12 mouse cellular contexts compared by ENCODE assay signal in the genomic region with DNA sequence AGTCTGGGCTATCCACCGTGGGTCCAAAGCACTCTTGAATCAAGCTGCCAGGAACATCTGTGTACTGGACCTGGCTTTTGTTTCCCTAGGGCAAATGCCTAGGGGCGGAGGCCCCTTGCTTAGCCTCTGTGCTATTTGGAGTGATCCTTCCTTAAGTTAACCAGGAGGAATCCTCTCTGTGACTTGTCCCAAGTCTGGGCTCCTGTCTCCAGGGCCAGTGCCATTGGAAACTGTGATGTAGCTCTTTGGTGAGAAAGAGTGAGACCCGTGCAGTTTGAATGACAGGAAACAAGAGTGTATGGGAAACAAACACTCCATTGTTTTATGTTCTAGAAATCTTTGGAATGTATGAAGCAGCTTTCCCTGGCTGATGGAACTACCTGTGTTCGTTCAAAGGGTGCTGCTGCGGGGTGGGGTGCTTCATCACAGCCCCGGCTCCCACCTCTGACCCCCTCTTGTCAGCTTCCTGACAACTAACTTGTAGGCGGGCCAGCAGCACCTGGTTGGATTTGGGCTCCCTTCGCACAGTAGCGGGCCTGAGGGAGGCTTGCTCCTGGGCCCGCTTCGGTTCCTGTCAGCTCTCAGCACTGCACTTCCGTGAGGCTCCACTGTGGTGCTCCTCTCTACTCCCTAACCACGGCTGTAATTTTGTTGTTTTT. TPM values are rescaled to one million over a fixed set of nuclear protein-coding genes. Genes with fewer than 3 reads are reported as not detected.
DNase-seq lines count a peak whose midpoint lies in the region; ATAC-seq lines count a peak whose summit lies in the region.
"Had no signal": no experiment of that assay in that cellular context is flagged by ENCODE, and none has a peak within 500 bp of the region (broad histone marks: within the 10 kb centered on the region; RNA-seq: fewer than 3 reads in every experiment).

No protein-coding gene starts in this region.

- H3K4me1 ChIP-seq in hindbrain, embryonic 13.5 days (replicated peaks) = peaks cover 25% of the 10 kb centered on the region
- no peaks in the 10 kb centered on the region for H3K4me1 ChIP-seq in hindbrain, embryonic 11.5 days (replicated peaks; ENCODE audit: control insufficient read depth, insufficient read depth, low read length)
- peaks cover 16% of the 10 kb centered on the region; the same call in 1 of the 2 replicates for H3K4me1 ChIP-seq in midbrain, embryonic 10.5 days
- no peaks in the 10 kb centered on the region; the same call in 1 of the 2 replicates for H3K4me1 ChIP-seq in midbrain, embryonic 15.5 days
- H3K4me1 ChIP-seq in heart, embryonic 16.5 days (ENCODE audit: control insufficient read depth, insufficient read depth, low read length) = peaks cover 45% of the 10 kb centered on the region

- peak overlapping the region; percentile 35; the same call in 1 of the 2 replicates for H3K27ac ChIP-seq in hindbrain, embryonic 13.5 days
- no peak overlapping the region for H3K27ac ChIP-seq in hindbrain, embryonic 11.5 days (ENCODE audit: low read depth, low read length)
- 0 out of 2 replicates have a peak overlapping the region, but pooled peaks have one; percentile 17 for H3K27ac ChIP-seq in midbrain, embryonic 10.5 days (replicated peaks)
- H3K27ac ChIP-seq in midbrain, embryonic 15.5 days = no peak overlapping the region
- peak overlapping the region; percentile 68 for H3K27ac ChIP-seq in heart, embryonic 16.5 days (ENCODE audit: low read length)
- H3K27ac ChIP-seq: neural tube, embryonic 12.5 days had no signal

- no peak overlapping the region for H3K9ac ChIP-seq in hindbrain, embryonic 13.5 days
- H3K9ac ChIP-seq in hindbrain, embryonic 11.5 days (ENCODE audit: low read depth, low read length) = no peak overlapping the region
- no peak overlapping the region for H3K9ac ChIP-seq in midbrain, embryonic 15.5 days
- no peak overlapping the region for H3K9ac ChIP-seq in heart, embryonic 16.5 days (ENCODE audit: low read length)
- H3K9ac ChIP-seq: neural tube, embryonic 12.5 days had no signal

- H3K27me3 ChIP-seq in hindbrain, embryonic 13.5 days = no peaks in the 10 kb centered on the region
- H3K27me3 ChIP-seq in hindbrain, embryonic 11.5 days (ENCODE audit: control insufficient read depth, insufficient read depth, low read length) = no peaks in the 10 kb centered on the region
- no peaks in the 10 kb centered on the region for H3K27me3 ChIP-seq in midbrain, embryonic 10.5 days (ENCODE audit: low read depth, poor library complexity, severe bottlenecking)
- H3K27me3 ChIP-seq in midbrain, embryonic 15.5 days (replicated peaks) = no peaks in the 10 kb centered on the region
- H3K27me3 ChIP-seq in heart, embryonic 16.5 days (ENCODE audit: control insufficient read depth, insufficient read depth, low read length) = no peaks in the 10 kb centered on the region
- H3K27me3 ChIP-seq: neural tube, embryonic 12.5 days had no signal

- 81% methylated on average over 13 of the region's 13 CpGs for WGBS in hindbrain, embryonic 13.5 days
- WGBS in hindbrain, embryonic 11.5 days = 84% methylated on average over 13 of the region's 13 CpGs
- 87% methylated on average over 13 of the region's 13 CpGs for WGBS in midbrain, embryonic 10.5 days
- 81% methylated on average over 13 of the region's 13 CpGs for WGBS in midbrain, embryonic 15.5 days
- 64% methylated on average over 13 of the region's 13 CpGs for WGBS in heart, embryonic 16.5 days

- H3K36me3 ChIP-seq in hindbrain, embryonic 13.5 days = peaks cover 81% of the 10 kb centered on the region
- H3K36me3 ChIP-seq in hindbrain, embryonic 11.5 days (ENCODE audit: control insufficient read depth, insufficient read depth, low read length) = 0 out of 2 replicates have a peak, but pooled peaks cover 2% of the 10 kb centered on the region
- peaks cover 92% of the 10 kb centered on the region for H3K36me3 ChIP-seq in midbrain, embryonic 10.5 days
- peaks cover 3% of the 10 kb centered on the region; the same call in 1 of the 2 replicates for H3K36me3 ChIP-seq in midbrain, embryonic 15.5 days (replicated peaks)
- H3K36me3 ChIP-seq in heart, embryonic 16.5 days (ENCODE audit: control insufficient read depth, insufficient read depth) = 0 out of 2 replicates have a peak, but pooled peaks cover 7% of the 10 kb centered on the region

- no peak for DNase-seq in hindbrain, embryonic 11.5 days (ENCODE audit: low spot score)
- DNase-seq in midbrain, embryonic 10.5 days (ENCODE audit: low spot score) = no peak
- no peak for DNase-seq in Muller cell, postnatal 12 days (ENCODE audit: inconsistent ontology term)
- no peak for DNase-seq in frontal cortex, adult 2 months (ENCODE audit: extremely low spot score in 1 of 2, low spot score in 1 of 2)
- no peak for DNase-seq in left cerebral cortex, postnatal 36 days (ENCODE audit: low spot score in 2 of 2)
- DNase-seq: right cerebral cortex, postnatal 4 days; thymus, adult 18-20 months had no signal

- H3K9me3 ChIP-seq in hindbrain, embryonic 13.5 days = no peaks in the 10 kb centered on the region
- no peaks in the 10 kb centered on the region for H3K9me3 ChIP-seq in hindbrain, embryonic 11.5 days (ENCODE audit: control insufficient read depth, low read length)
- no peaks in the 10 kb centered on the region for H3K9me3 ChIP-seq in midbrain, embryonic 10.5 days (replicated peaks)
- no peaks in the 10 kb centered on the region for H3K9me3 ChIP-seq in midbrain, embryonic 15.5 days
- H3K9me3 ChIP-seq in heart, embryonic 16.5 days (replicated peaks; ENCODE audit: control insufficient read depth, low read length) = no peaks in the 10 kb centered on the region
- H3K9me3 ChIP-seq: neural tube, embryonic 12.5 days had no signal

- H3K4me2 ChIP-seq in hindbrain, embryonic 13.5 days = no peak overlapping the region
- H3K4me2 ChIP-seq in hindbrain, embryonic 11.5 days (replicated peaks; ENCODE audit: low read depth, low read length) = no peak overlapping the region
- no peak overlapping the region for H3K4me2 ChIP-seq in midbrain, embryonic 15.5 days
- H3K4me2 ChIP-seq in heart, embryonic 16.5 days (ENCODE audit: low read depth, low read length) = no peak overlapping the region
- H3K4me2 ChIP-seq: neural tube, embryonic 12.5 days had no signal

- no peak for ATAC-seq in hindbrain, embryonic 13.5 days (ENCODE audit: low FRiP score)
- ATAC-seq in hindbrain, embryonic 11.5 days (ENCODE audit: low FRiP score) = no peak
- ATAC-seq in midbrain, embryonic 15.5 days (replicated peaks) = no peak
- ATAC-seq in heart, embryonic 16.5 days (replicated peaks; ENCODE audit: extremely low read depth, insufficient read depth, low FRiP score) = no peak
- ATAC-seq: intestine, embryonic 16.5 days had no signal

- H3K4me3 ChIP-seq in hindbrain, embryonic 13.5 days = no peak overlapping the region
- no peak overlapping the region for H3K4me3 ChIP-seq in hindbrain, embryonic 11.5 days (ENCODE audit: low read depth, low read length)
- no peak overlapping the region for H3K4me3 ChIP-seq in midbrain, embryonic 10.5 days
- H3K4me3 ChIP-seq in midbrain, embryonic 15.5 days = no peak overlapping the region
- H3K4me3 ChIP-seq in heart, embryonic 16.5 days (ENCODE audit: low read length) = no peak overlapping the region
- H3K4me3 ChIP-seq: neural tube, embryonic 12.5 days had no signal

- intact Hi-C loops in left cerebral cortex, postnatal 36 days (cut with DNase I) = no loop called here

RNA-seq across cellular contexts. Expression of a gene that starts 11.8 kb away (rescaled TPM):
- polyA plus RNA-seq in hindbrain, embryonic 13.5 days (2015; fragmentation: Nextera tagmentation; extraction: Ambion mirVana) = 86.8 and 96.4 TPM in 2 replicates
- 62.6 and 67.4 TPM in 2 replicates for polyA plus RNA-seq in hindbrain, embryonic 11.5 days (2014; fragmentation: Nextera tagmentation; extraction: Ambion mirVana)
- polyA plus RNA-seq in midbrain, embryonic 10.5 days (2016; fragmentation: Nextera tagmentation; extraction: Ambion mirVana) = 81.6 and 93.5 TPM in 2 replicates
- polyA plus RNA-seq in midbrain, embryonic 15.5 days (2015; fragmentation: Nextera tagmentation; extraction: Ambion mirVana) = 107 and 111 TPM in 2 replicates
- 63.7 and 73.2 TPM in 2 replicates for polyA plus RNA-seq in heart, embryonic 16.5 days (2015; fragmentation: Nextera tagmentation; extraction: Ambion mirVana)
- 48.4 and 49.3 TPM in 2 replicates for polyA plus RNA-seq in frontal cortex, adult 2 months (2012; rRNA removed)
- total RNA-seq in left cerebral cortex, postnatal 36 days (2021) = 10 to 100 TPM; 38.2 to 42.2 TPM

RNA-seq across cellular contexts. Expression of a gene that starts 17.9 kb away (rescaled TPM):
- polyA plus RNA-seq in hindbrain, embryonic 13.5 days (2015; fragmentation: Nextera tagmentation; extraction: Ambion mirVana) = 0.42 and 0.48 TPM in 2 replicates
- 0.50 and 0.82 TPM in 2 replicates for polyA plus RNA-seq in hindbrain, embryonic 11.5 days (2014; fragmentation: Nextera tagmentation; extraction: Ambion mirVana)
- polyA plus RNA-seq in midbrain, embryonic 10.5 days (2016; fragmentation: Nextera tagmentation; extraction: Ambion mirVana) = 0.11 and 0.15 TPM in 2 replicates
- polyA plus RNA-seq in midbrain, embryonic 15.5 days (2015; fragmentation: Nextera tagmentation; extraction: Ambion mirVana) = 0.40 and 0.47 TPM in 2 replicates
- polyA plus RNA-seq in heart, embryonic 16.5 days (2015; fragmentation: Nextera tagmentation; extraction: Ambion mirVana) = 0.64 and 0.67 TPM in 2 replicates
- polyA plus RNA-seq in frontal cortex, adult 2 months (2012; rRNA removed) = 3.2 and 3.3 TPM in 2 replicates
- 1 to 10 TPM; 3.3 to 3.4 TPM for total RNA-seq in left cerebral cortex, postnatal 36 days (2021)

RNA-seq across cellular contexts. Expression of a gene that starts 46.4 kb away (rescaled TPM):
- polyA plus RNA-seq in hindbrain, embryonic 13.5 days (2015; fragmentation: Nextera tagmentation; extraction: Ambion mirVana) = 71.7 and 73.8 TPM in 2 replicates
- 43.0 and 51.3 TPM in 2 replicates for polyA plus RNA-seq in hindbrain, embryonic 11.5 days (2014; fragmentation: Nextera tagmentation; extraction: Ambion mirVana)
- 124 and 128 TPM in 2 replicates for polyA plus RNA-seq in midbrain, embryonic 10.5 days (2016; fragmentation: Nextera tagmentation; extraction: Ambion mirVana)
- 79.8 and 85.6 TPM in 2 replicates for polyA plus RNA-seq in midbrain, embryonic 15.5 days (2015; fragmentation: Nextera tagmentation; extraction: Ambion mirVana)
- polyA plus RNA-seq in heart, embryonic 16.5 days (2015; fragmentation: Nextera tagmentation; extraction: Ambion mirVana) = 45.8 and 47.8 TPM in 2 replicates
- 67.6 and 68.4 TPM in 2 replicates for polyA plus RNA-seq in frontal cortex, adult 2 months (2012; rRNA removed)
- total RNA-seq in left cerebral cortex, postnatal 36 days (2021) = 10 to 100 TPM; 67.5 to 73.7 TPM

RNA-seq across cellular contexts. Expression of a gene that starts 46.9 kb away (rescaled TPM):
- 11.6 and 11.7 TPM in 2 replicates for polyA plus RNA-seq in hindbrain, embryonic 13.5 days (2015; fragmentation: Nextera tagmentation; extraction: Ambion mirVana)
- polyA plus RNA-seq in hindbrain, embryonic 11.5 days (2014; fragmentation: Nextera tagmentation; extraction: Ambion mirVana) = 7.0 and 8.1 TPM in 2 replicates
- 10.1 and 13.4 TPM in 2 replicates for polyA plus RNA-seq in midbrain, embryonic 10.5 days (2016; fragmentation: Nextera tagmentation; extraction: Ambion mirVana)
- 16.1 and 16.4 TPM in 2 replicates for polyA plus RNA-seq in midbrain, embryonic 15.5 days (2015; fragmentation: Nextera tagmentation; extraction: Ambion mirVana)
- polyA plus RNA-seq in heart, embryonic 16.5 days (2015; fragmentation: Nextera tagmentation; extraction: Ambion mirVana) = 8.0 and 8.9 TPM in 2 replicates
- 29.3 and 31.2 TPM in 2 replicates for polyA plus RNA-seq in frontal cortex, adult 2 months (2012; rRNA removed)
- 10 to 100 TPM; 32.3 to 39.4 TPM for total RNA-seq in left cerebral cortex, postnatal 36 days (2021)

RNA-seq across cellular contexts. Expression of a gene that starts 52.6 kb away (rescaled TPM):
- polyA plus RNA-seq in hindbrain, embryonic 13.5 days (2015; fragmentation: Nextera tagmentation; extraction: Ambion mirVana) = 17.5 and 17.6 TPM in 2 replicates
- 6.7 and 8.5 TPM in 2 replicates for polyA plus RNA-seq in hindbrain, embryonic 11.5 days (2014; fragmentation: Nextera tagmentation; extraction: Ambion mirVana)
- 11.3 and 13.8 TPM in 2 replicates for polyA plus RNA-seq in midbrain, embryonic 10.5 days (2016; fragmentation: Nextera tagmentation; extraction: Ambion mirVana)
- 20.0 and 21.7 TPM in 2 replicates for polyA plus RNA-seq in midbrain, embryonic 15.5 days (2015; fragmentation: Nextera tagmentation; extraction: Ambion mirVana)
- 17.2 and 18.5 TPM in 2 replicates for polyA plus RNA-seq in heart, embryonic 16.5 days (2015; fragmentation: Nextera tagmentation; extraction: Ambion mirVana)
- 193 and 205 TPM in 2 replicates for polyA plus RNA-seq in frontal cortex, adult 2 months (2012; rRNA removed)
- total RNA-seq in left cerebral cortex, postnatal 36 days (2021) = 100 to 1,000 TPM in 1 of 2 experiments, 10 to 100 TPM in 1; 93.5 to 107 TPM

Comparison
In these comparisons a context has a peak if more than half of its experiments do, and no peak if none do; other contexts are left out.
1. H3K27ac ChIP-seq: peak in hindbrain, embryonic 13.5 days (single experiment), midbrain, embryonic 10.5 days (single experiment) and heart, embryonic 16.5 days (single experiment); none in hindbrain, embryonic 11.5 days (single experiment) and midbrain, embryonic 15.5 days (single experiment).